22 mouse cellular contexts compared by ENCODE assay signal in the genomic region with DNA sequence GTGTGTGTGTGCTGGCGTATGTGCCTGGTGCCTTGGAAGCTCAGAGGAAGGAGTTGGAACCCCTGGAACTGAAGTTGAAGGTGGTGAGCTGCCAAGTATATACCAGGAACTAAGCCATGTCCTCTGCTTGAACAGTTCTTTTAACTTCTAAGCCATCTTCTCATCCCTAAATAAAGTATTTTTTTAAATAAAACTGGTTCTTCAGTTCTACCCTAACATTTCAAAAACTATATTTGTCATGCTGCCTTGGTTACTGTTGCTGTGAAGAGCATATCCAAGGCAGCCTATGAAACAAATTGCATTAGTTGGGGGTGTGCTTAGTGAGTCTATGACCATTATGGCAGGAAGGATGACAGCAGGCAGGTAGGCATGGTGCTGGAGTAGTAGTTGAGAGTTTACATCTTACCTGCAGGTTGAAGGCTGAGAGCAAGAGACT. TPM values are rescaled to one million over a fixed set of nuclear protein-coding genes. Genes with fewer than 3 reads are reported as not detected.
DNase-seq lines count a peak whose midpoint lies in the region; ATAC-seq lines count a peak whose summit lies in the region.
"Had no signal": no experiment of that assay in that cellular context is flagged by ENCODE, and none has a peak within 500 bp of the region (broad histone marks: within the 10 kb centered on the region; RNA-seq: fewer than 3 reads in every experiment).

No protein-coding gene starts in this region.

- H3K9ac ChIP-seq in liver, embryonic 12.5 days: peak overlapping the region; percentile 67
- H3K9ac ChIP-seq: hindbrain, embryonic 15.5 days; lung, embryonic 15.5 days; midbrain, embryonic 12.5 days; neural tube, embryonic 13.5 days; stomach, embryonic 15.5 days had no signal

- DNase-seq in left cerebral cortex, adult 9 months (ENCODE audit: low spot score in 2 of 2): peak; percentile 42 to 47
- DNase-seq in left cerebral cortex, postnatal 4 days: no peak
- peak; percentile 28 to 30 for DNase-seq in right cerebral cortex, postnatal 36 days (ENCODE audit: low spot score in 2 of 2)
- DNase-seq in urinary bladder, postnatal 36 days (ENCODE audit: low spot score in 2 of 2): no peak
- no peak for DNase-seq in gastrocnemius, adult 8-10 months (ENCODE audit: low spot score in 2 of 2)
- DNase-seq: adrenal gland, adult 8-10 months; cerebellum, adult 11 months; cerebellum, postnatal 14 days; heart, postnatal 36 days; spleen, adult 18-20 months had no signal

- intact Hi-C loops in left cerebral cortex, postnatal 4 days (cut with DNase I): no loop called here

- peaks cover 62% of the 10 kb centered on the region for H3K4me1 ChIP-seq in erythroblast, embryonic 14.5 days (ENCODE audit: control insufficient read depth)
- peaks cover 64% of the 10 kb centered on the region for H3K4me1 ChIP-seq in liver, embryonic 12.5 days
- H3K4me1 ChIP-seq: hindbrain, embryonic 15.5 days; lung, embryonic 15.5 days; midbrain, embryonic 12.5 days; neural tube, embryonic 13.5 days; stomach, embryonic 15.5 days had no signal

- peak overlapping the region; percentile 68 for H3K4me3 ChIP-seq in erythroblast, embryonic 14.5 days (replicated peaks)
- H3K4me3 ChIP-seq in liver, embryonic 12.5 days: peak overlapping the region; percentile 65
- H3K4me3 ChIP-seq: hindbrain, embryonic 15.5 days; lung, embryonic 15.5 days; midbrain, embryonic 12.5 days; neural tube, embryonic 13.5 days; stomach, embryonic 15.5 days had no signal

- H3K36me3 ChIP-seq in erythroblast, embryonic 14.5 days (ENCODE audit: control insufficient read depth): peaks cover 51% of the 10 kb centered on the region
- peaks cover 53% of the 10 kb centered on the region for H3K36me3 ChIP-seq in liver, embryonic 12.5 days

- WGBS in liver, embryonic 12.5 days (ENCODE audit: insufficient replicate concordance): 89% methylated on average over 1 of the region's 1 CpGs

- no peaks in the 10 kb centered on the region for H3K27me3 ChIP-seq in erythroblast, embryonic 14.5 days (ENCODE audit: control insufficient read depth)
- H3K27me3 ChIP-seq in liver, embryonic 12.5 days (replicated peaks): no peaks in the 10 kb centered on the region
- H3K27me3 ChIP-seq: hindbrain, embryonic 15.5 days; lung, embryonic 15.5 days; midbrain, embryonic 12.5 days; neural tube, embryonic 13.5 days; stomach, embryonic 15.5 days had no signal

- peak overlapping the region; percentile 95; the same call in 1 of the 2 replicates for H3K27ac ChIP-seq in liver, embryonic 12.5 days
- H3K27ac ChIP-seq: hindbrain, embryonic 15.5 days; lung, embryonic 15.5 days; macrophage; midbrain, embryonic 12.5 days; neural tube, embryonic 13.5 days; stomach, embryonic 15.5 days had no signal

- no peak for ATAC-seq in erythroblast, adult 5-6 weeks (replicated peaks; ENCODE audit: low FRiP score, poor library complexity, severe bottlenecking)
- ATAC-seq in liver, embryonic 12.5 days: no peak
- ATAC-seq: intestine, embryonic 16.5 days had no signal

- H3K4me2 ChIP-seq in liver, embryonic 12.5 days: peak overlapping the region; percentile 74
- H3K4me2 ChIP-seq: heart, embryonic 11.5 days; hindbrain, embryonic 15.5 days; lung, embryonic 15.5 days; midbrain, embryonic 12.5 days; neural tube, embryonic 13.5 days; stomach, embryonic 15.5 days had no signal

- H3K9me3 ChIP-seq in erythroblast, embryonic 14.5 days (ENCODE audit: control insufficient read depth, low read length): no peaks in the 10 kb centered on the region
- no peaks in the 10 kb centered on the region for H3K9me3 ChIP-seq in liver, embryonic 12.5 days (replicated peaks)
- H3K9me3 ChIP-seq: hindbrain, embryonic 15.5 days; lung, embryonic 15.5 days; midbrain, embryonic 12.5 days; neural tube, embryonic 13.5 days; stomach, embryonic 15.5 days had no signal

RNA-seq across cellular contexts. Expression of a gene that starts 10.3 kb away (rescaled TPM):
- polyA plus RNA-seq in erythroblast, embryonic 14.5 days (2012): 0.09 TPM in 1 of 2 replicates, not detected in the other
- not detected in 2 replicates for total RNA-seq in erythroblast, adult 5-6 weeks (2015; ENCODE audit: low replicate concordance)
- total RNA-seq in erythroblast, adult 5-6 weeks (2017; ENCODE audit: low replicate concordance): not detected in 2 replicates
- not detected for total RNA-seq in left cerebral cortex, postnatal 4 days (2021)
- polyA plus RNA-seq in liver, embryonic 12.5 days (2016; fragmentation: Nextera tagmentation; extraction: Ambion mirVana): 0.57 and 0.94 TPM in 2 replicates
- 10 to 100 TPM; 28.6 to 33.9 (median 30.9) TPM for total RNA-seq in gastrocnemius, adult 8-10 months (2022)
- total RNA-seq: MEL had no signal

RNA-seq across cellular contexts. Expression of a gene that starts 28.7 kb away (rescaled TPM):
- 22.2 and 22.3 TPM in 2 replicates for polyA plus RNA-seq in erythroblast, embryonic 14.5 days (2012)
- total RNA-seq in erythroblast, adult 5-6 weeks (2015; ENCODE audit: low replicate concordance): 24.8 and 40.8 TPM in 2 replicates
- 76.4 and 132 TPM in 2 replicates for total RNA-seq in erythroblast, adult 5-6 weeks (2017; ENCODE audit: low replicate concordance)
- 100 to 1,000 TPM; 190 to 192 TPM for total RNA-seq in left cerebral cortex, postnatal 4 days (2021)
- 220 and 223 TPM in 2 replicates for polyA plus RNA-seq in liver, embryonic 12.5 days (2016; fragmentation: Nextera tagmentation; extraction: Ambion mirVana)
- 100 to 1,000 TPM; 199 to 280 (median 234) TPM for total RNA-seq in gastrocnemius, adult 8-10 months (2022)

RNA-seq across cellular contexts. Expression of a gene that starts 45.1 kb away (rescaled TPM):
- polyA plus RNA-seq in erythroblast, embryonic 14.5 days (2012): 1.4 and 2.0 TPM in 2 replicates
- 6.9 TPM in 1 of 2 replicates, not detected in the other for total RNA-seq in erythroblast, adult 5-6 weeks (2015; ENCODE audit: low replicate concordance)
- total RNA-seq in erythroblast, adult 5-6 weeks (2017; ENCODE audit: low replicate concordance): 0.98 and 4.2 TPM in 2 replicates
- total RNA-seq in left cerebral cortex, postnatal 4 days (2021): 10 to 100 TPM; 30.6 to 41.6 TPM
- 15.1 and 15.3 TPM in 2 replicates for polyA plus RNA-seq in liver, embryonic 12.5 days (2016; fragmentation: Nextera tagmentation; extraction: Ambion mirVana)
- 10 to 100 TPM; 19.9 to 21.4 (median 20.9) TPM for total RNA-seq in gastrocnemius, adult 8-10 months (2022)

RNA-seq across cellular contexts. Expression of a gene that starts 57.1 kb away (rescaled TPM):
- 0.76 and 0.83 TPM in 2 replicates for polyA plus RNA-seq in erythroblast, embryonic 14.5 days (2012)
- total RNA-seq in erythroblast, adult 5-6 weeks (2015; ENCODE audit: low replicate concordance): 60.5 and 134 TPM in 2 replicates
- total RNA-seq in erythroblast, adult 5-6 weeks (2017; ENCODE audit: low replicate concordance): 21.6 and 48.5 TPM in 2 replicates
- total RNA-seq in left cerebral cortex, postnatal 4 days (2021): 1 to 10 TPM; 3.0 to 3.2 TPM
- 16.8 and 18.5 TPM in 2 replicates for polyA plus RNA-seq in liver, embryonic 12.5 days (2016; fragmentation: Nextera tagmentation; extraction: Ambion mirVana)
- total RNA-seq in gastrocnemius, adult 8-10 months (2022): under 1 TPM in 3 of 4 experiments, not detected in 1; 0.40 to 0.56 (median 0.44) TPM

Comparison
In these comparisons a context has a peak if more than half of its experiments do, and no peak if none do; other contexts are left out.
1. DNase-seq: peak in left cerebral cortex, adult 9 months (2 of 2) and right cerebral cortex, postnatal 36 days (2 of 2); none in left cerebral cortex, postnatal 4 days (single experiment), urinary bladder, postnatal 36 days (0 of 2) and gastrocnemius, adult 8-10 months (0 of 2).
2. RNA of a gene that starts 10.3 kb away (total RNA-seq): 28.6 to 33.9 TPM in gastrocnemius, adult 8-10 months; not detected in left cerebral cortex, postnatal 4 days and not detected in erythroblast, adult 5-6 weeks; every median in the first group is over 10 times any median in the second.